Mouse (Mus musculus) G1E-ER4 (cell line): ENCODE results near the gene Dhx34. TPM values are rescaled to one million over a fixed set of nuclear protein-coding genes. Genes with fewer than 3 reads are reported as not detected.

Experiments used
- GATA1 ChIP-seq: IDR thresholded peaks from one replicate; pipeline ENCODE4 v1.8.0; 2012; ENCODE audit warnings: low read length, inconsistent platforms
- polyA plus RNA-seq: library from polyadenylated mRNA; stranded (reverse); fragments of >175 nt; gene quantifications from 2 replicates; pipeline ENCODE4 v1.2.3, GENCODE M21; 2012

Dhx34 gene
- polyA plus RNA-seq, 1 experiment: 27.1 TPM

DNA sequence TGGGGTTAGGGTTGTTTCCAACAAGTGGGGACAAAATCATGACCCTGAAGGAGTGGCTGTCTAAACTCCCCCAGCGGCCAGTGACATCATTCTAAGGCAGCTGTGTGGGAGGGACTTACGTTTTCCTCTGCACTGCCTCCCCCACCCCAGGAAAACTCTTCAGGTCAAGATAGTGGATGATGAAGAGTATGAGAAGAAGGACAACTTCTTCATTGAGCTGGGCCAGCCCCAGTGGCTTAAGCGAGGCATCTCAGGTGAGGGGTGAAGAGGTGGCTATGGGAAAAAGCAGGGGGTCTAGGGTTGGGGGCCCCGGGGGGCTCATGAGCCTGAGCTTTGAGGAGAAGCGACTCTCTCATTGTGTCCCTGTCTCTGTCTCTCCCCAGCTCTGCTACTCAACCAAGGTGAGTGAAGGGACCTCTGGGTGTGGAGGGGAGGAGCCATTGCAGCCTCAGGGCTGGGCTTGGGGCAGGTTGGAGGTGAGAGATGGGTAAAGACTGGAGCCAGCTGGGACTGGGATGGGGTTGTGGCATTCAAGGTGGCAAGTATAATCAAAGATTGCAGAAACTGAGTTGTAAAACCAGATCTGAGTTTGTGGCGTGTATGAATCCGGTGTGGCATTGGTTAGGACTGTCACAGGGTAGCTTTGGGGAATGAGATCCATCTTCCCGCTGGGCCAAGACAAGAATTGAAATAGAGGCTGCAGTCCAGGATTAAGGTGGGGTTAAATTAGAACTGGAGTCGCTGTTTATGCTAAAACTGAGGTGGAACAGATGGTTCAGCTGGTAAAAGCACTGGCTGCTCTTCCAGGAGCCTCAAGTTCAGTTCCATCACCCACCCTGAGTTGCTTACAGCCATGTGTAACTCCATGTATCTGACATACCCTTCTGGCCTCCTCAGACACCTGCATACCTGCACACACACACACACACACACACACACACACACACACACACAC is 71.4 kb downstream of the Dhx34 start:
- TF ChIP-seq GATA1: no peak

DNA sequence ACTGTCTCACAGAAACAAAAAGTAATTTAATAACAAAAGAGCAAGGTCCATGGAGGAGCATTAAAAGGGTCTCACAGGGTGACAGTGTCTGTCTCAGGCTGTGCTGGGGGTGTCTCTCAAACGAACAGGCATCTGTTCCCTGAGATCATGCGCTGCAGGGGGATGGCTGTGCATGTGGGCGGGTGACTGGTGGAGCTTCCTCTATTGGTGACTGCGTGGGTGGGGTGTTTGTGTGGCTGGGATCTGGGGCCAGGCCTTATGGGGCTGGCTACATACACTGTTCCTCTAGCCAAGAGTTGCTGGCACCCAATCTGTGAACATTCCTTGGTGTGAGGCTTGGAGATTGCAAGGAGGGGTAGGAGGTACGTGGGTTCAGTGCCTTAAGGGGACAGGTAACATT is 72.6 kb downstream of the Dhx34 start:
- no peak for TF ChIP-seq GATA1

DNA sequence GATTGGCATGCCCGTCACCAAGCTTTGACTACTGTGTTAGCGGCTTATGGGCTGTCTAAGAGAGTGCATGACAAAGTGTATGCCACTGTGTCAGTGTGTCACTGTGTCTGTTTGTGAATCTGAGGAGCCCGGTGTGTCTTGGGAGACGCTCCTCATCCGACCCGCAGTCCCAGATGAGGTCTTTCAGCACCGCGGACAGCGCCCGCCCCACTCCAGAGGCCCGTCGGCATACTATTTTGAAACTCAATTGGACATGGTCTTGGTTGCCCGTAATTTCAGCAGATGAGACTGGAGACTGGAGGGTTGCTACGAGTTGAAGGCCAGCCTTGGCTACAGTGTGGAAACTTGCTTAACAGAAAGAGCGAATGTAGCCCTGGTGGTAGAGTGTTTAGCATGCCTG is 74.2 kb downstream of the Dhx34 start:
- TF ChIP-seq GATA1: no peak

Other genes with a start within 250 kb of the Dhx34 start
- 82.3 and 97.4 TPM in 2 replicates for gene Bicra, start 174.1 kb downstream of the Dhx34 start, polyA plus RNA-seq
- 0.01 TPM in 1 of 2 replicates, not detected in the other for gene Zfp541, start 160.2 kb downstream of the Dhx34 start, polyA plus RNA-seq
- gene Napa, start 123.6 kb downstream of the Dhx34 start, polyA plus RNA-seq: 271 and 283 TPM in 2 replicates
- 32.6 and 47.9 TPM in 2 replicates for gene Kptn, start 102.1 kb downstream of the Dhx34 start, polyA plus RNA-seq
- 0.01 TPM in 2 replicates for gene Slc8a2, start 92.2 kb downstream of the Dhx34 start, polyA plus RNA-seq
- gene Meis3, start 46.9 kb downstream of the Dhx34 start, polyA plus RNA-seq: not detected in 2 replicates
- 0.08 and 0.14 TPM in 2 replicates for gene C5ar2, start 22.1 kb upstream of the Dhx34 start, polyA plus RNA-seq
- 0.02 TPM in 1 of 2 replicates, not detected in the other for gene C5ar1, start 37.5 kb upstream of the Dhx34 start, polyA plus RNA-seq
- gene Inafm1, start 51.6 kb upstream of the Dhx34 start, polyA plus RNA-seq: 326 and 427 TPM in 2 replicates
- 142 and 204 TPM in 2 replicates for gene Ccdc9, start 64.8 kb upstream of the Dhx34 start, polyA plus RNA-seq
- gene Bbc3, start 86.4 kb upstream of the Dhx34 start, polyA plus RNA-seq: 226 and 291 TPM in 2 replicates
- gene Sae1, start 165.8 kb upstream of the Dhx34 start, polyA plus RNA-seq: 68.2 and 92.9 TPM in 2 replicates
- 180 and 224 TPM in 2 replicates for gene Zc3h4, start 178.9 kb upstream of the Dhx34 start, polyA plus RNA-seq
- 284 and 414 TPM in 2 replicates for gene Tmem160, start 230.7 kb upstream of the Dhx34 start, polyA plus RNA-seq